Mouse (Mus musculus) B cell, adult 67 days (primary cell): ENCODE results near the gene Olfr1181. TPM values are rescaled to one million over a fixed set of nuclear protein-coding genes. Genes with fewer than 3 reads are reported as not detected.

Experiments
- total RNA-seq, 2 experiments: library from RNA; stranded (reverse); gene quantifications; 4 replicates each; pipeline ENCODE4 v1.2.4; 2023

Olfr1181 gene
- not detected for total RNA-seq

DNA sequence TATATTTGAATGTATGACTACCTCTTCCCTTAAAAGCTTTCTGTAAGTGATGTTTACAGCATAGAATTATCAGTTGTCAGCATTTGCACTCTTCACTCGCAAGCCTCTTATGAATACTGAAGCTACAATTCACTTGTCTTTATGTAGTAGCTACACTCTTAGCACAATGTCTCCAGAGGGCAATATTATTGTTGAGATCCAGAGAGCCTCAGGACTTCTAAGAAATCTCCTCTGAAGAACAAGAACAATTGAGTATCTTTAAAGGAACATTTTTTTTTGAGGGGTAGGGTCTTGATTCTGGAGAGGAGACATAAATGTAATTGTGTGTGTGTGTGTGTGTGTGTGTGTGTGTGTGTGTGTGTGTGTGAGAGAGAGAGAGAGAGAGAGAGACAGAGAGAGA is at the start of gene Olfr1181:
Olfr1181 (minus strand) TSS at position 101 of the 400 bp plus-strand sequence.

DNA sequence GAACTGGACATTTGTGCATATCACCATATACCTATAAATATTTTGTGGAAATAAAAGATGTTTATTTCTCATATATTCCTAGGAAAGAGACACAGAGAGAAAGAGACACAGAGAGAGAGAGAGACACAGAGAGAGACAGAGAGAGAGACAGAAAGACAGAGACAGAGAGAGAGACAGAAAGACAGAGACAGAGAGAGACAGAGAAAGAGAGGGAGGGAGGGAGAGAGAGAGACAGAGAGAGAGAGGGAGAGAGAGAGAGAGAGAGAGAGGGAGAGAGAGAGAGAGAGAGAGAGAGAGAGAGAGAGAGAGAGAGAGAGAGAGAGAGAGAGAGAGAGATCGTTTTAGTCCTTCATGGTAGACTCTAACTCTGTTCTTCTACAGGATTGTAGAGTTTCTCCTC is 28.6 kb upstream of the Olfr1181 start, which contains the start of gene Olfr1183:
Olfr1183 (plus strand) TSS at position 301 of the 400 bp plus-strand sequence.

DNA sequence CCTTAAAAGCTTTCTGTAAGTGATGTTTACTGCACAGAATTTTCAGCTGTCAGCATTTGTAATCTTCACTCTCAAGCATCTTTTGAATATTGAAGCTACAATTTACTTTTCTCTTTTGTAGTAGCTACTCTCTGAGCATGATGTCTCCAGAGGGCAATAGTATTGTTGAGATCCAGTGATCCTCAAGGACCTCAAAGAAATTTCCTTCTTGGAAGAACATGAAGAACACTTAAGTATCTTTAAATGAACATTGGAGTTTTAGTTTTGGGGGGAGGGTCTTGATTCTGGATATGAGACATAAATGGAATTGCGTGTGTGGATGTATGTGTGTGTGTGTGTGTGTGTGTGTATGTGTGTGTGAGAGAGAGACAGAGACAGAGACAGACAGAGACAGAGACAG is 23.1 kb upstream of the Olfr1181 start, which contains the start of gene Gm13757:
Gm13757 (minus strand) TSS at position 101 of the 400 bp plus-strand sequence.

DNA sequence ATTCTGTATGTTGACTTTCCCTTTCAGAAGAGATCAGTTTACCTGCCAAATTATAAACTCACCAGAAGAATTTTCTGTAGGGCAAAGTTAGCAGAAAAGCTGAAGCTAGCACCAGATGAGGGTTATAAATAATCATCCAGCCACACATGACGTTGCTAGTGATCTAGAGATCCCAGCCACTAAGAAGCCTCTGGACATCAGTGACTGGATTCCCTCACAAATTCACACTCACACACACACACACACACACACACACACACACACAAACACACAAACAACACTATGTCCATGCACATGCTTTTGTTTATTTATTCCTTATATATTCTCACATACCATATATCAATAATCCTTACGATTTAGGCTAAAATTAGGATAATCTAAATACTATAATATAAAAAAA is 6.9 kb downstream of the Olfr1181 start, which contains the start of gene Olfr1180:
Olfr1180 (minus strand) TSS at position 101 of the 400 bp plus-strand sequence.

DNA sequence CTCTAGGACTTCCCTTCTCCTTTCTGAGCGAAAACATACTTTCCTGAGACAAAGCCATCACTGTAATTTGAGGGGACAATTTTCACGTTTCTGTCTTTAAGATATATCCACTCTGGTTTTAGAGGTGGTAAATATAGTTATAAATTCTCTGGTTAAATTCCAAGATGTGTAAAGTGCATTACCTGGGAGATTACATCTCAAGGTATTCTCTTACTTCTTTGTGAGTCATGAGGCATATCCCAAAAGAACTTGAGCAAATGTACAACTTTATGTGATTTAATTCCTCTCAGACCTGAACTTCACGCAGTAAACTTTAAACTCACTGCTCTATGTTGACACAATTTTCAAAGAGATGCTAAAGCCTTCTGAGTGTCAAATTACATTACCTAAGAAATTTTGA is 19.6 kb downstream of the Olfr1181 start, which contains the start of gene Olfr1179:
Olfr1179 (minus strand) TSS at position 101 of the 400 bp plus-strand sequence.

DNA sequence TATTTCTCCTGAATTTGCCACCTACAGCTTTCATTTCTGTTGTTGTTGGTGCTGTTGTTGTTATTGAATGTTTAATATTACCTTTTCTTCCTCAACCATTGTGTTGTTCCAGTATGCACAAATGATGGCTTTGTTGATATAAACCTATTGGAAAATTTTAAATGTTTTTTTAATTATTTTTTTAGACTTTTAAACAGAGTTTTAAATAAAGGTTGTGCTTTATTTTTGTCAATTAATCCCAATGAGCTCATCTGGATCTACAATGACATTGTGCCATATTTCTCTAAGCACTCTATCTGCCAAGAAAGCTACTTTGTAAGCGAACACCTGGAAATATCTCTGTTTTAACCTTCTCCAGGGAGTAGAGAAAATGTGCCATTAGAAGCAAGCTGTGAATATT is 39.2 kb downstream of the Olfr1181 start, which contains the start of gene Olfr1178:
Olfr1178 (plus strand) TSS at position 301 of the 400 bp plus-strand sequence.

Other genes with a start within 250 kb of the Olfr1181 start
- gene Olfr1168, start 244.3 kb downstream of the Olfr1181 start, total RNA-seq: not detected
- gene Olfr1170, start 197.8 kb downstream of the Olfr1181 start, total RNA-seq: not detected
- under 1 TPM; 0.12 to 0.20 TPM for gene Olfr1173, start 146.3 kb downstream of the Olfr1181 start, total RNA-seq
- gene Olfr1174-ps, start 111.0 kb downstream of the Olfr1181 start, total RNA-seq: not detected
- gene Olfr1175-ps, start 99.0 kb downstream of the Olfr1181 start, total RNA-seq: under 1 TPM in 1 of 2 experiments, not detected in 1; 0.15 TPM
- not detected for gene Olfr1176, start 89.5 kb downstream of the Olfr1181 start, total RNA-seq
- gene Olfr1177-ps, start 79.7 kb downstream of the Olfr1181 start, total RNA-seq: not detected
- not detected for gene Olfr1178, start 39.1 kb downstream of the Olfr1181 start, total RNA-seq
- gene Olfr1179, start 19.7 kb downstream of the Olfr1181 start, total RNA-seq: not detected
- gene Olfr1180, start 7.0 kb downstream of the Olfr1181 start, total RNA-seq: not detected
- gene Gm13757, start 23.0 kb upstream of the Olfr1181 start, total RNA-seq: not detected
- gene Olfr1183, start 28.7 kb upstream of the Olfr1181 start, total RNA-seq: not detected
- gene Olfr1184, start 57.4 kb upstream of the Olfr1181 start, total RNA-seq: not detected
- not detected for gene Olfr1185-ps1, start 67.1 kb upstream of the Olfr1181 start, total RNA-seq
- not detected for gene Olfr1186, start 92.4 kb upstream of the Olfr1181 start, total RNA-seq
- gene Olfr1188, start 130.8 kb upstream of the Olfr1181 start, total RNA-seq: not detected
- gene Olfr1189, start 160.3 kb upstream of the Olfr1181 start, total RNA-seq: not detected
- gene Olfr1191-ps1, start 214.4 kb upstream of the Olfr1181 start, total RNA-seq: under 1 TPM in 1 of 2 experiments, not detected in 1; 0.12 TPM
- gene Olfr1192-ps1, start 222.3 kb upstream of the Olfr1181 start, total RNA-seq: not detected
- not detected for gene Olfr1193, start 249.5 kb upstream of the Olfr1181 start, total RNA-seq